Mouse (Mus musculus): Measurements from ENCODE around the gene Ctnnd2. TPM values are rescaled to one million over a fixed set of nuclear protein-coding genes. Genes with fewer than 3 reads are reported as not detected.

The Ctnnd2 gene
- polyA plus RNA-seq, 1 experiment from 2014 or later, result 0.15 TPM

DNA sequence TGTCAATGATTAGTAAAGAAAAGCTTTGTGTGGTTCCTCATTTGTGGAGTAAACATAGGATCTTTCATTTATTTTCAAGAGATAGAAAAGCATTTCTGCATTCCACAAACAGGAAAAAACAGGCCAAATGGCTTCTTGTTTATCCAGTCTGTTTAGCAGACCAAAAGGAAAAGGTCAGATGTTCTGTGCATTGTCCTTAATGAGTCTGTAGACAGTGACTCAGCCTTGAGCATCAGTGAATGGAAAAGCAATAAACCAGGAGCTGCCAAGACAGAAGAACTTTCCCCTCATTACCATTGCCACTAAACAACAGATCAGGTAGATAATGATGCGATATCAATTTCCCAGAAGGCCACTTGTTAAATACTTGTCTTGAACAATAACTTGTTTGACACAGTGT lies 192.1 kb downstream of the Ctnnd2 start:
- Histone ChIP-seq H3K27me3 (ENCODE audit: insufficient read depth, low read length) (no peaks in the 10 kb centered on the region), H3K4me1 (ENCODE audit: insufficient read depth) (no peaks in the 10 kb centered on the region), H3K4me3 (ENCODE audit: low read depth, low read length) (no peak overlapping the region), H3K9ac (replicated peaks) (no peak overlapping the region), H3K27ac (ENCODE audit: low read depth) (no peak overlapping the region), H3K36me3 (replicated peaks; ENCODE audit: insufficient read depth, low read length) (no peaks in the 10 kb centered on the region), H3K4me2 (ENCODE audit: low read depth, low read length) (no peak overlapping the region), H3K9me3 (ENCODE audit: low read length) (no peaks in the 10 kb centered on the region)
- 76% methylated on average over 1 of the region's 1 CpGs for WGBS (ENCODE audit: insufficient replicate concordance)
- TF ChIP-seq EP300 (IDR thresholded peaks at IDR 0.05; ENCODE audit: low read depth), result no peak
- ATAC-seq (no peak), DNase-seq (no peak)

DNA sequence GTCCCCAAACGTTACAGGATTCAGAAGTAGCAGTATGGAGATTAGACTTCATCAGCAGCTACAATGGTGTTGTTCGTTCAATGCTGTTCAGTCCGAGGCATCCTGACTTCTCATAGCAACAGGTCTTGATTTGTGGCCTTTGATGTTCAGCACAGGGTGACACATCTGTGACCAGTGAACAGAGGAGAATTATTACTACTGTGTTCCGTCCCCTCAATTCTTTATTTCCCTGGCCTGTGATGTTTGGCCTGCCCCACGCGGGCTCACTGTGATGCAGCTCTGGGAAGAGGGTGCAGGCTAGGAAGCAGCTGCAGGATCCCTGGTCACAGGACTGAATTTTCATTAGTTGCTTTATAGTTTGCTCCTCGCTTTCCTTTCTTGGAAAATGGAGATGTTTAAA lies 197.6 kb downstream of the Ctnnd2 start:
- no peaks in the 10 kb centered on the region for H3K36me3 ChIP-seq (replicated peaks; ENCODE audit: insufficient read depth, low read length)
- H3K27me3 ChIP-seq (ENCODE audit: insufficient read depth, low read length), result no peaks in the 10 kb centered on the region
- no peak overlapping the region for H3K27ac ChIP-seq (ENCODE audit: low read depth)
- no peaks in the 10 kb centered on the region for H3K9me3 ChIP-seq (ENCODE audit: low read length)
- no peak overlapping the region for H3K4me3 ChIP-seq (ENCODE audit: low read depth, low read length)
- 67% methylated on average over 7 of the region's 7 CpGs for whole genome bisulfite sequencing (ENCODE audit: insufficient replicate concordance)
- no peak overlapping the region for H3K4me2 ChIP-seq (ENCODE audit: low read depth, low read length)
- no peak for TF ChIP-seq CTCF (IDR thresholded peaks at IDR 0.05; ENCODE audit: low read depth)
- no peak for TF ChIP-seq EP300 (IDR thresholded peaks at IDR 0.05; ENCODE audit: low read depth)
- H3K4me1 ChIP-seq (ENCODE audit: insufficient read depth), result no peaks in the 10 kb centered on the region
- DNase-seq (no peak), ATAC-seq (no peak)
- no peak overlapping the region for H3K9ac ChIP-seq (replicated peaks)

DNA sequence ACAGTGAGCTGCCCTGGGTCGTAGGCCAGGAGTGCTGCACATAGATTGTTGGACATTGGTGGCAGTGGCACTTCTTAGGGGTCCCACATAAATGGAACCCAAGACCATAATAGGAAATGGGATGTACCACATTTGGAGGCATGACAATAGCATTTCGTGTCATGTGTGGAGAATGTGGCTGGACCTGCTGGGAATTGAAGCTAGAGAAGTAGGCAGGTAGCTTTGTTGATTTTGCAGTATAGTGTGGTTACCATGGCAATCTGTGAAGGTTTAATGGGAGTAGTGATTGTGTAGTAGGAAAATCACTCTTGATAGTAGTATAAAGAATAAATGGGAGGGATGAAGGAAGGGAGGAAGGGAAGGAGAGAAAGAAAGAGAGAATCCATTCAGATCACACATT lies 198.8 kb downstream of the Ctnnd2 start:
- H3K36me3 ChIP-seq (replicated peaks; ENCODE audit: insufficient read depth, low read length), result no peaks in the 10 kb centered on the region
- H3K27me3 ChIP-seq (ENCODE audit: insufficient read depth, low read length), result no peaks in the 10 kb centered on the region
- H3K4me1 ChIP-seq (ENCODE audit: insufficient read depth), result no peaks in the 10 kb centered on the region
- H3K27ac ChIP-seq (ENCODE audit: low read depth), result no peak overlapping the region
- WGBS (ENCODE audit: insufficient replicate concordance), result 61% methylated on average over 2 of the region's 2 CpGs
- ATAC-seq, result no peak
- DNase-seq, result no peak
- H3K4me2 ChIP-seq (ENCODE audit: low read depth, low read length), result no peak overlapping the region
- H3K4me3 ChIP-seq (ENCODE audit: low read depth, low read length), result no peak overlapping the region
- no peak for TF ChIP-seq EP300 (IDR thresholded peaks at IDR 0.05; ENCODE audit: low read depth)
- TF ChIP-seq CTCF (IDR thresholded peaks at IDR 0.05; ENCODE audit: low read depth), result no peak
- no peak overlapping the region for H3K9ac ChIP-seq (replicated peaks)
- no peaks in the 10 kb centered on the region for H3K9me3 ChIP-seq (ENCODE audit: low read length)

DNA sequence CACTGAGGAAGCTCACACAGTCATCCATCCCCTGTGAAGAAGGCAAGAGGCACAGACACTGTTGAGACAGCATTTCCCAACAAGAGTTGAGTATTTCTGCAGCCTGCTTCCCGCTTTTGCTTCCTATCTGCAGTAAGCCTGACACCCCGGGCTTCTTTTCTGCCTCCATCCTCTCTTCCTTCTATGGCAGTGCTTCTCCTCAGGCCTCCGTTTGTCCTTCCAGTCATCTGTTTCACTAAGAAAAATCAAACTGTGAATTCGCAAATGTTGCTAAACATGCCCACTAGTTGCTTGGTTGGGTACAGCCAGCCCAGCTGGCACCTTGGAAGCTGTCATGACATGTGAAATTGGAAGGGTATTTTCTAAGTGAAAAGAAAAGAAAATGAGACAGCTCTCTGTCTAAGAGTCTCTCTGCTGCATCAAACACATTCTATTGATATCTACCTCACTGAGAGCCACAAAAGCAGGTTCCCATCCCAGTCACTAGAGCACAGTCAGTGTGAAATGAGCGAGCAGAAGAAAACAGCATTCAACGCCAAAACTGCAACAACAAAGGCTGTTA lies 201.3 kb downstream of the Ctnnd2 start:
- H3K4me3 ChIP-seq (ENCODE audit: low read depth, low read length), result no peak overlapping the region
- H3K27me3 ChIP-seq (ENCODE audit: insufficient read depth, low read length), result no peaks in the 10 kb centered on the region
- 80% methylated on average over 6 of the region's 6 CpGs for WGBS (ENCODE audit: insufficient replicate concordance)
- H3K27ac ChIP-seq (ENCODE audit: low read depth), result no peak overlapping the region
- no peaks in the 10 kb centered on the region for H3K4me1 ChIP-seq (ENCODE audit: insufficient read depth)
- no peaks in the 10 kb centered on the region for H3K9me3 ChIP-seq (ENCODE audit: low read length)
- no peak overlapping the region for H3K9ac ChIP-seq (replicated peaks)
- ATAC-seq, result no peak
- TF ChIP-seq CTCF (IDR thresholded peaks at IDR 0.05; ENCODE audit: low read depth) (no peak), EP300 (IDR thresholded peaks at IDR 0.05; ENCODE audit: low read depth) (no peak)
- H3K36me3 ChIP-seq (replicated peaks; ENCODE audit: insufficient read depth, low read length), result no peaks in the 10 kb centered on the region
- H3K4me2 ChIP-seq (ENCODE audit: low read depth, low read length), result no peak overlapping the region
- DNase-seq, result no peak

DNA sequence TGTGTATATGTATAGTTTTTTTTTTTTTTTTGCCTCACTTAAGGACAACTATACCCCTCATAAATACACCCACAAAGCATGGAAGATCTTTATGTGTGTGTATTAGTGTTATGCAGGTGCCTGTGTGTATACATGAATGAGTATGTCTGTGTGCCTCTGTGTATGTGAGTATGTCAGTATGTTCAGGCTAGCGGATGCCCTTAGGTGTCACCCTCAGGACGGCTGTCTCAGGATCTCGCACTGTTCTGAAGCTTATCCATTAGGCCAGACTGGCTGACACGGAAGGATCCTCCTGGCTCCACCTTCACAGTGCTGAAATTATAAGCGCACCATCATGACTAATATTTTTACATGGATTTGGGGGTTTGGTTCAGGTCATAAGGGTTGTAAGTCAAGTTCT lies 202.5 kb downstream of the Ctnnd2 start:
- DNase-seq, result no peak
- no peak for ATAC-seq
- Histone ChIP-seq H3K27me3 (ENCODE audit: insufficient read depth, low read length) (no peaks in the 10 kb centered on the region), H3K9ac (replicated peaks) (no peak overlapping the region), H3K9me3 (ENCODE audit: low read length) (no peaks in the 10 kb centered on the region), H3K4me2 (ENCODE audit: low read depth, low read length) (no peak overlapping the region), H3K27ac (ENCODE audit: low read depth) (no peak overlapping the region), H3K4me1 (ENCODE audit: insufficient read depth) (no peaks in the 10 kb centered on the region), H3K4me3 (ENCODE audit: low read depth, low read length) (no peak overlapping the region), H3K36me3 (replicated peaks; ENCODE audit: insufficient read depth, low read length) (no peaks in the 10 kb centered on the region)
- WGBS (ENCODE audit: insufficient replicate concordance), result 78% methylated on average over 5 of the region's 5 CpGs
- no peak for TF ChIP-seq CTCF (IDR thresholded peaks at IDR 0.05; ENCODE audit: low read depth)
- TF ChIP-seq EP300 (IDR thresholded peaks at IDR 0.05; ENCODE audit: low read depth), result no peak

DNA sequence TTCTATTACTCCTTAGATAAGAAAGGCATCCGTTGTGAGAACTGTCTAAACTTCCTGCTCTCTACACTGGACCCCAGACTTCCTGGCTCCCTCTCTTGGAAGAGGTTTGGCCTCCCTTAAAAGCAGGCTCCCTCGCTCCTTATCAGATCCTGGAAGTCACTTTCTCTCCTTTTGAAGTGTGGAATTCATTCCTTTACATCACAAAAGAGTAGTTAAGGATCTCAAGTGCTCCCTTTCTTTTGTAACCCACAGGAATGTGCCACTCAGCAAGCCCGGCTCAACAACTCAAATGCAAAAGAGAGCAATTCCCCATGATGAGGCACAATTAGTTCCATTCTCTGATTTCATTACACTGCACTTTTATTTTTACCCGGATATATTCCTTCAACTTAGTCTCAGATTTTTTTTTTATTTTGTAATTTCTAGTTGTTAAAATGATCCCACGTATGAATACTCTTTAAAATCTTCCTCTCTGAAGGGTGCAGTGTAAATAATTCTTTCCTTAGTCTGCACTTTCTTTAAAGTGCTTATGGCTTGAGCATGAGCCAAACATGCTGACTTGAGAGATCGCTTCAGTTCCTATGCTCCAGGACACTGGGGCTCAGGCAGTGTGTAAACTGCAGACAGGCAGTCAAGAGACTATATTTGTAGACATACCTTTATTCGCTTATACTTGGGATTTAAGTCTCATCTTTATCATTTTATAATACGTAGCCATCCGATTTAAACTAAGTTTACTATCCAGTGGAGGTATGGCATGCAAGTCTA lies 210.9 kb downstream of the Ctnnd2 start:
- H3K36me3 ChIP-seq (replicated peaks; ENCODE audit: insufficient read depth, low read length), result no peaks in the 10 kb centered on the region
- WGBS (ENCODE audit: insufficient replicate concordance), result 36% methylated on average over 9 of the region's 9 CpGs
- no peak overlapping the region for H3K27ac ChIP-seq (ENCODE audit: low read depth)
- H3K27me3 ChIP-seq (ENCODE audit: insufficient read depth, low read length), result no peaks in the 10 kb centered on the region
- no peak for ATAC-seq
- no peaks in the 10 kb centered on the region for H3K9me3 ChIP-seq (ENCODE audit: low read length)
- H3K9ac ChIP-seq (replicated peaks), result no peak overlapping the region
- TF ChIP-seq CTCF (IDR thresholded peaks at IDR 0.05; ENCODE audit: low read depth) (no peak), EP300 (IDR thresholded peaks at IDR 0.05; ENCODE audit: low read depth) (no peak)
- no peak for DNase-seq
- no peaks in the 10 kb centered on the region for H3K4me1 ChIP-seq (ENCODE audit: insufficient read depth)
- no peak overlapping the region for H3K4me3 ChIP-seq (ENCODE audit: low read depth, low read length)
- no peak overlapping the region for H3K4me2 ChIP-seq (ENCODE audit: low read depth, low read length)

Measured in liver, postnatal 0 days (tissue).